Mouse (Mus musculus): ENCODE results near the gene Slc44a5.

DNA sequence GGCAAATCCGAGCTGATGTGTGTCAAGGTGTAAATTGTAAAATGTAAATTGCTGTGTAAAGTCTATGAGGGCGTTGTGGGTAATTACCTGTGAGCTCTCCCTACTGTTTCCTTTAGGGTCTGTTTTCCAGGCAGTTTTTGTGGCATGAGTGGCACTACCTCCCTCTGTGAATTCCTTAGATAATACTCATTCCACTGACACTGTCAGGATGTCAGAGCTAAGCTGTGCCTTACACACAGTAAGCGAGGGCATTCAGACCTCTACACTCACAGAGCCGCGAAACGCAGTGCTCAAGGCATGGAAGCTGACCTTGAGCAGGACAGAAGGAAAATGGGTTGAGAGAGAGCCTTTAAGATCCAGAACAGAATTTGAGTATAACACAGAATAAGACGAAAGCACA lies 80.1 kb downstream of the Slc44a5 start:
- TF ChIP-seq CTCF (IDR thresholded peaks at IDR 0.05; ENCODE audit: low read depth, low read length), result no peak
- no peak for TF ChIP-seq POLR2A (IDR thresholded peaks at IDR 0.05; ENCODE audit: extremely low read depth, insufficient read depth, low read length)
